Mouse (Mus musculus): ENCODE measurements at regions not wholly inside any gene's neighbourhood (a gene's known extent, or its start where the extent isn't known, plus 50 kb on each side); places are given as distances from the start of the nearest gene placed in this dataset.

- Histone ChIP-seq H3K27me3 (ENCODE audit: low read depth, poor library complexity, severe bottlenecking) (no peaks in the 10 kb centered on the region), H3K4me3 (no peak overlapping the region), H3K4me1 (no peaks in the 10 kb centered on the region), H3K36me3 (no peaks in the 10 kb centered on the region), H3K9me3 (replicated peaks) (no peaks in the 10 kb centered on the region), H3K27ac (no peak overlapping the region)
- DNase-seq (ENCODE audit: low spot score), result no peak
- WGBS, result 83% methylated on average over 3 of the region's 3 CpGs
These were observed 88.8 kb upstream of the Zkscan2 start for GRCm38 (mm10) chr7:123589099-123589498.

DNA sequence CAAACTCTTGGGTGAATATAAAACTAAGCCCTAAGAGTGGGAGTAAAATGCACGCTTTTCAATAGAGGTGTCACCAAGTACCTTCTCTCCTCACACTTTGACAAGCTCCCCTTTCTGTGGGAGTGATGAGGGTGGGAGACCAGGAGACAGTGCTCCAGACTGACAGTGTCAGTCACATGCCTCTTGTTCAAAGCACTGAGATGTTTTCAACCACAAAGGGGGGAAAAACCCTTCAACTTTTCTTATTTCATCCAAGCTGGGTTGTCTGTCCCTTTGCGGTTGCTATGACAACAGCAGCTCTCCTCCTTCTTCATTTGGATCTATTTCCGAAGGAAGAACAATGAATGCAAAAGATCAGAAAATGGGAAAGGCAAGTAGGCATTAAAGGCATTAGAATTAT lies 73.5 kb upstream of the Zkscan2 start:
- H3K9me3 ChIP-seq (replicated peaks), result no peaks in the 10 kb centered on the region
- H3K4me1 ChIP-seq, result peaks cover 27% of the 10 kb centered on the region
- no peak overlapping the region for H3K27ac ChIP-seq
- H3K4me3 ChIP-seq, result no peak overlapping the region
- H3K36me3 ChIP-seq, result no peaks in the 10 kb centered on the region
- DNase-seq (ENCODE audit: low spot score), result no peak
- 68% methylated on average over 3 of the region's 3 CpGs for WGBS
- H3K27me3 ChIP-seq (ENCODE audit: low read depth, poor library complexity, severe bottlenecking), result no peaks in the 10 kb centered on the region

DNA sequence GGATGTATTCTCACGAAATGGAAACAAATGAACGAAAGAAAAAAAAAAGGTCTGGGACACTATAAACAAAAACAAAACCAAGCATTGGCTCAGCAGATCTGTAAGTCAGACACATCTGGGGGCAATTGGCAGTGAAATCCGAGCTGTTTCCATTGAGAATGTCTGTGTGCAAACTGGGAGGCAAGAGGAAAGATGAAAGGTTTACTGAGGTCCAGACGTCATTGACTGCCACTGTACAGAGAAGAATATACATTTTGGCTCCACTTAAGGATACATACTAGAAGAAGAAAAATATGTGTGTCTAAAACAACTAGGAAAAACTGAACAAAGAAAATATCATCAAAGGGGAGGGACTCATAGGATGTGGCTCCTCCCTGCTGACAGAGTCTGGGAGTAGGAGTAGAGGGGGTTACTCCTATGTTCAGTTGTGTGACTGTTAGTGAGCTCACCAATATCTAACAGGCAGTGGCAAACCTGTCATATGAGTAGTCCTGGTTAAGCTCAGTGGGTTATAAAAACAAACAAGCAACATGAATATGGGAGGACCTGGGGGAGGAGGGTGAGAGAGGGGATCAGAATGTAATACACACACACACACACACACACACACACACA lies 72.2 kb upstream of the Zkscan2 start:
- peak; percentile 72 for DNase-seq (ENCODE audit: low spot score)
- Histone ChIP-seq H3K27ac (peak overlapping the region; percentile 30; the same call in 1 of the 2 replicates), H3K27me3 (ENCODE audit: low read depth, poor library complexity, severe bottlenecking) (no peaks in the 10 kb centered on the region), H3K4me3 (no peak overlapping the region), H3K9me3 (replicated peaks) (no peaks in the 10 kb centered on the region), H3K36me3 (no peaks in the 10 kb centered on the region), H3K4me1 (peaks cover 27% of the 10 kb centered on the region)
- 16% methylated on average over 4 of the region's 4 CpGs for WGBS

DNA sequence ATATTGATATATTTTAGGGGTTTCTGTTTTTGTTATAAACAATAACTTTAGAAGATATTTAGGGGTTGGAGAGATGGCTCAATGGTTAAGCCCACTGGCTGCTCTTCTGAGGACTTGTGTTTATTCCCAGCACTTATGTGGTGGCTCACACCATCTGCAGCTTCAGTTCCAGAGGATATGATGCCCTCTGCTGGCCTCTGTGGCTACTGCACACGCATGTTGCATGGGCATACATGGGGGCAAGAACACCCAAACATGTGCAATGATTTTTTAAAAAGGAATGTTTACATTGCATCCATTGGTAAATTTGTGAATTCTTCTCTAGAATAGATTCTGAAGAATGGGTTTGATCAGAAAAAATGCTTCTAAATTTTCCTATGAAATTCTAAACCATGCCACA lies 66.0 kb upstream of the Zkscan2 start:
- Histone ChIP-seq H3K36me3 (no peaks in the 10 kb centered on the region), H3K4me1 (peaks cover 2% of the 10 kb centered on the region; the same call in 1 of the 2 replicates)
- WGBS, result 51% methylated on average over 1 of the region's 1 CpGs

GRCm38 (mm10) chr7:123559544-123559943 lies 59.3 kb upstream of the Zkscan2 start:
- DNase-seq (ENCODE audit: low spot score), result no peak
- 81% methylated on average over 7 of the region's 7 CpGs for WGBS
- H3K27me3 ChIP-seq (ENCODE audit: low read depth, poor library complexity, severe bottlenecking), result no peaks in the 10 kb centered on the region
- H3K27ac ChIP-seq, result no peak overlapping the region
- no peaks in the 10 kb centered on the region for H3K4me1 ChIP-seq
- H3K36me3 ChIP-seq, result no peaks in the 10 kb centered on the region
- no peak overlapping the region for H3K4me3 ChIP-seq
- no peaks in the 10 kb centered on the region for H3K9me3 ChIP-seq (replicated peaks)

More for the DNA sequence above, 66.0 kb upstream of the Zkscan2 start:
- Histone ChIP-seq H3K4me3 (no peak overlapping the region), H3K27ac (no peak overlapping the region), H3K27me3 (ENCODE audit: low read depth, poor library complexity, severe bottlenecking) (no peaks in the 10 kb centered on the region), H3K9me3 (replicated peaks) (no peaks in the 10 kb centered on the region)
- DNase-seq (ENCODE audit: low spot score), result no peak
